Mouse (Mus musculus) embryonic facial prominence, embryonic 10.5 days (tissue): Measurements from ENCODE around the gene Tbccd1. TPM values are rescaled to one million over a fixed set of nuclear protein-coding genes. Genes with fewer than 3 reads are reported as not detected.
A peak's percentile ranks its signal among the peaks of the same experiment; 100 is the strongest.

Source experiments
- DNase-seq: peaks from one replicate; pipeline ENCODE4 v3.0.0-alpha.2; 2017; ENCODE audit warnings: low spot score
- H3K27ac ChIP-seq: fragments of 300-500 bp; sonication (generic); replicated peaks from 2 replicates; pipeline ENCODE4 v1.5.1; 2016; ENCODE audit warnings: mild to moderate bottlenecking
- H3K27me3 ChIP-seq: fragments of 300-500 bp; sonication (generic); replicated peaks from 2 replicates; pipeline ENCODE4 v1.6.1; 2016; ENCODE audit warnings: low read depth, mild to moderate bottlenecking; ENCODE audit not compliant: poor library complexity, severe bottlenecking
- H3K36me3 ChIP-seq: fragments of 300-500 bp; sonication (generic); replicated peaks from 2 replicates; pipeline ENCODE4 v1.6.1; 2016; ENCODE audit warnings: mild to moderate bottlenecking, moderate library complexity
- H3K4me1 ChIP-seq: fragments of 300-500 bp; sonication (generic); 2 replicates; pipeline ENCODE4 v1.6.1; 2016
- H3K4me3 ChIP-seq: fragments of 300-500 bp; sonication (generic); 2 replicates; pipeline ENCODE4 v1.5.1; 2016; ENCODE audit warnings: mild to moderate bottlenecking, moderate library complexity
- H3K9me3 ChIP-seq: fragments of 300-500 bp; sonication (generic); 2 replicates; pipeline ENCODE4 v1.6.1; 2016; ENCODE audit warnings: mild to moderate bottlenecking
- WGBS: fragments of 180-500 bp; shearing (Covaris S2); methylation state at CpG from one replicate; pipeline ENCODE4 v1.1.7; 2016; 5-methylcytosine and 5-hydroxymethylcytosine counted together
- polyA plus RNA-seq: library from polyadenylated mRNA; unstranded; fragments of >200 nt; fragmentation: Nextera tagmentation; extraction: Ambion mirVana; gene quantifications from 2 replicates; pipeline ENCODE4 v1.2.1, GENCODE M21; 2016

Gene Tbccd1
- polyA plus RNA-seq: 38.6 and 39.1 TPM in 2 replicates

- peak; percentile 99 for DNase-seq
- under 1% methylated on average over 62 of the region's 62 CpGs for WGBS
- peak within 1 kb of the TSS; percentile 85 for H3K27ac ChIP-seq
- H3K27me3 ChIP-seq: no peaks in the 10 kb centered on the region
- H3K9me3 ChIP-seq: no peaks in the 10 kb centered on the region
- peaks cover 18% of the 10 kb centered on the region for H3K4me1 ChIP-seq
- H3K4me3 ChIP-seq: peak within 1 kb of the TSS; percentile 73
- peaks cover 27% of the 10 kb centered on the region for H3K36me3 ChIP-seq
These were observed at the start of gene Tbccd1, which contains the start of gene Dnajb11 for GRCm38 (mm10) chr16:22857431-22858113. TSS of gene Tbccd1 (minus strand) at chr16:22857669. TSS of gene Dnajb11 (plus strand) at chr16:22857845.

GRCm38 (mm10) chr16:22901326-22901725, 43.9 kb upstream of the Tbccd1 start:
- H3K27ac ChIP-seq: no peak overlapping the region
- no peak for DNase-seq
- WGBS: 89% methylated on average over 3 of the region's 3 CpGs
- H3K36me3 ChIP-seq: no peaks in the 10 kb centered on the region
- H3K4me3 ChIP-seq: no peak overlapping the region
- H3K4me1 ChIP-seq: no peaks in the 10 kb centered on the region
- no peaks in the 10 kb centered on the region for H3K9me3 ChIP-seq
- H3K27me3 ChIP-seq: 0 out of 2 replicates have a peak, but pooled peaks cover under 1% of the 10 kb centered on the region

- Histone ChIP-seq H3K4me3 (no peak overlapping the region), H3K4me1 (no peaks in the 10 kb centered on the region), H3K9me3 (no peaks in the 10 kb centered on the region), H3K36me3 (no peaks in the 10 kb centered on the region), H3K27me3 (0 out of 2 replicates have a peak, but pooled peaks cover 4% of the 10 kb centered on the region), H3K27ac (no peak overlapping the region)
- no peak for DNase-seq
- 86% methylated on average over 10 of the region's 10 CpGs for WGBS
These were observed 42.5 kb upstream of the Tbccd1 start for GRCm38 (mm10) chr16:22899866-22900570.

- no peak for DNase-seq
- no peaks in the 10 kb centered on the region for H3K4me1 ChIP-seq
- no peaks in the 10 kb centered on the region for H3K36me3 ChIP-seq
- no peak overlapping the region for H3K4me3 ChIP-seq
- 0 out of 2 replicates have a peak, but pooled peaks cover 4% of the 10 kb centered on the region for H3K27me3 ChIP-seq
- H3K9me3 ChIP-seq: no peaks in the 10 kb centered on the region
- WGBS: 68% methylated on average over 5 of the region's 5 CpGs
- no peak overlapping the region for H3K27ac ChIP-seq
These were observed 41.9 kb upstream of the Tbccd1 start for GRCm38 (mm10) chr16:22899346-22899745.

GRCm38 (mm10) chr16:22896618-22897017, 39.1 kb upstream of the Tbccd1 start:
- no peak overlapping the region for H3K4me3 ChIP-seq
- no peak for DNase-seq
- 66% methylated on average over 2 of the region's 2 CpGs for WGBS
- H3K27ac ChIP-seq: no peak overlapping the region
- H3K36me3 ChIP-seq: no peaks in the 10 kb centered on the region
- H3K4me1 ChIP-seq: no peaks in the 10 kb centered on the region
- H3K9me3 ChIP-seq: no peaks in the 10 kb centered on the region
- 0 out of 2 replicates have a peak, but pooled peaks cover 4% of the 10 kb centered on the region for H3K27me3 ChIP-seq

GRCm38 (mm10) chr16:22894095-22894494, 36.6 kb upstream of the Tbccd1 start:
- H3K4me1 ChIP-seq: no peaks in the 10 kb centered on the region
- 0 out of 2 replicates have a peak, but pooled peaks cover 4% of the 10 kb centered on the region for H3K27me3 ChIP-seq
- DNase-seq: no peak
- no peaks in the 10 kb centered on the region for H3K9me3 ChIP-seq
- H3K4me3 ChIP-seq: no peak overlapping the region
- WGBS: 78% methylated on average over 8 of the region's 8 CpGs
- H3K36me3 ChIP-seq: no peaks in the 10 kb centered on the region
- no peak overlapping the region for H3K27ac ChIP-seq

GRCm38 (mm10) chr16:22891733-22892154, 34.3 kb upstream of the Tbccd1 start:
- no peak for DNase-seq
- H3K4me1 ChIP-seq: peaks cover 4% of the 10 kb centered on the region; the same call in 1 of the 2 replicates
- 0 out of 2 replicates have a peak, but pooled peaks cover 4% of the 10 kb centered on the region for H3K27me3 ChIP-seq
- no peak overlapping the region for H3K27ac ChIP-seq
- H3K9me3 ChIP-seq: no peaks in the 10 kb centered on the region
- no peak overlapping the region for H3K4me3 ChIP-seq
- 91% methylated on average over 8 of the region's 8 CpGs for WGBS
- H3K36me3 ChIP-seq: no peaks in the 10 kb centered on the region

GRCm38 (mm10) chr16:22890683-22891510, 33.4 kb upstream of the Tbccd1 start, which contains the start of gene Ahsg:
TSS of gene Ahsg (plus strand) at chr16:22891277.
- no peaks in the 10 kb centered on the region for H3K27me3 ChIP-seq
- no peaks in the 10 kb centered on the region for H3K9me3 ChIP-seq
- no peaks in the 10 kb centered on the region for H3K36me3 ChIP-seq
- no peak within 1 kb of the TSS for H3K27ac ChIP-seq
- 90% methylated on average over 11 of the region's 11 CpGs for WGBS
- no peak for DNase-seq
- peaks cover 4% of the 10 kb centered on the region; the same call in 1 of the 2 replicates for H3K4me1 ChIP-seq
- no peak within 1 kb of the TSS for H3K4me3 ChIP-seq

GRCm38 (mm10) chr16:22889716-22890115, 32.2 kb upstream of the Tbccd1 start:
- no peak for DNase-seq
- Histone ChIP-seq H3K36me3 (no peaks in the 10 kb centered on the region), H3K9me3 (no peaks in the 10 kb centered on the region), H3K27ac (no peak overlapping the region), H3K4me3 (no peak overlapping the region), H3K4me1 (peaks cover 10% of the 10 kb centered on the region), H3K27me3 (no peaks in the 10 kb centered on the region)
- WGBS: 88% methylated on average over 8 of the region's 8 CpGs

GRCm38 (mm10) chr16:22888835-22889234, 31.4 kb upstream of the Tbccd1 start:
- Histone ChIP-seq H3K27me3 (no peaks in the 10 kb centered on the region), H3K9me3 (no peaks in the 10 kb centered on the region), H3K27ac (no peak overlapping the region), H3K4me1 (peaks cover 10% of the 10 kb centered on the region), H3K36me3 (no peaks in the 10 kb centered on the region), H3K4me3 (no peak overlapping the region)
- DNase-seq: no peak
- 68% methylated on average over 4 of the region's 4 CpGs for WGBS

GRCm38 (mm10) chr16:22886726-22887125, 29.3 kb upstream of the Tbccd1 start:
- no peak for DNase-seq
- H3K4me3 ChIP-seq: no peak overlapping the region
- 85% methylated on average over 3 of the region's 3 CpGs for WGBS
- no peaks in the 10 kb centered on the region for H3K36me3 ChIP-seq
- H3K4me1 ChIP-seq: peaks cover 15% of the 10 kb centered on the region
- no peak overlapping the region for H3K27ac ChIP-seq
- no peaks in the 10 kb centered on the region for H3K9me3 ChIP-seq
- H3K27me3 ChIP-seq: peaks cover 4% of the 10 kb centered on the region

GRCm38 (mm10) chr16:22885356-22885755, 27.9 kb upstream of the Tbccd1 start:
- H3K27me3 ChIP-seq: peaks cover 6% of the 10 kb centered on the region
- peak; percentile 13 for DNase-seq
- 41% methylated on average over 4 of the region's 4 CpGs for WGBS
- H3K4me1 ChIP-seq: peaks cover 28% of the 10 kb centered on the region
- H3K27ac ChIP-seq: no peak overlapping the region
- H3K4me3 ChIP-seq: no peak overlapping the region
- H3K9me3 ChIP-seq: no peaks in the 10 kb centered on the region
- no peaks in the 10 kb centered on the region for H3K36me3 ChIP-seq
